Mouse (Mus musculus): ENCODE results near the gene Amn1.

Gene Amn1

DNA sequence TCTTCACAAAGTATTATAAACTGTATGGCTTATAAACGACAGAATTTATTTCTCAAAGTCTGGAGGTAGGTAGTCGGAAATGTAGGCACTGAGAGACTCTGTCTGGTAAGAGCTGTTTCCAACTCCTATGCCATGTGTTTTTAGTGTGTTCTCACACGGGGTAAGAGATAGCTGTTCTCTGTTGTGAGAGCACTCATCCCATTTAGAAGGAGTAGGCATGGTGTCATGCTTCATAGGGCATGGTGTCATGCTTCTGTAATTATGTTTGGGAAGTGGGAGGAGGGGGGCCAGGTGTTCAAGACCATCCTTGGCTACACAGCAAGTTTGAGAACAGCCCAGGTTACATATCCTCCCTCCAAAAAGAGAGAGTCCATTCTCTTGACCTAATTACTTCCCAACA, 80.9 kb downstream of the Amn1 start:
- no peak for DNase-seq (ENCODE audit: low spot score in 2 of 2)

All from urinary bladder, adult 18-20 months (tissue).